Mouse (Mus musculus) lung, postnatal 0 days (tissue): Measurements from ENCODE around the gene Rtkn2. TPM values are rescaled to one million over a fixed set of nuclear protein-coding genes. Genes with fewer than 3 reads are reported as not detected.
"Not testable (repeated sequence)": the region's sequence is repeated elsewhere in the genome, so short reads cannot be mapped to it uniquely, and the experiment has no call there.

Experiments used
- ATAC-seq: fragments of 200-750 bp; cut with Nextera tagmentation; 2 replicates; pipeline ENCODE4 v1.8.0; 2017; ENCODE audit warnings: moderate library complexity
- DNase-seq: peaks from one replicate; pipeline ENCODE4 v3.0.0-alpha.2; 2016; ENCODE audit warnings: low spot score
- H3K27ac ChIP-seq: fragments of 300-500 bp; sonication (generic); 2 replicates; pipeline ENCODE4 v1.5.1; 2014; ENCODE audit warnings: antibody characterized with exemption, mild to moderate bottlenecking, low read length, mixed read lengths
- H3K27me3 ChIP-seq: fragments of 300-500 bp; sonication (generic); replicated peaks from 2 replicates; pipeline ENCODE4 v1.6.1; 2014; ENCODE audit warnings: low read length, mixed read lengths; ENCODE audit not compliant: insufficient read depth
- H3K36me3 ChIP-seq: fragments of 300-500 bp; sonication (generic); 2 replicates; pipeline ENCODE4 v1.6.1; 2014; ENCODE audit warnings: low read length, mixed read lengths; ENCODE audit not compliant: insufficient read depth
- H3K4me1 ChIP-seq: fragments of 300-500 bp; sonication (generic); 2 replicates; pipeline ENCODE4 v1.6.1; 2014; ENCODE audit warnings: antibody characterized with exemption, low read depth, low read length, mixed read lengths; ENCODE audit not compliant: insufficient read depth
- H3K4me2 ChIP-seq: fragments of 300-500 bp; sonication (generic); replicated peaks from 2 replicates; pipeline ENCODE4 v1.6.1; 2014; ENCODE audit warnings: low read depth, mild to moderate bottlenecking, low read length, moderate library complexity, mixed read lengths
- H3K4me3 ChIP-seq: fragments of 300-500 bp; sonication (generic); 2 replicates; pipeline ENCODE4 v1.5.1; 2014; ENCODE audit warnings: low read depth, low read length
- H3K9ac ChIP-seq: fragments of 300-500 bp; sonication (generic); replicated peaks from 2 replicates; pipeline ENCODE4 v1.6.1; 2014; ENCODE audit warnings: low read depth, mild to moderate bottlenecking
- H3K9me3 ChIP-seq: fragments of 300-500 bp; sonication (generic); 2 replicates; pipeline ENCODE4 v1.6.1; 2016; ENCODE audit warnings: low read length, mixed read lengths
- CTCF ChIP-seq: IDR thresholded peaks from 2 replicates; pipeline ENCODE4 v1.5.1; 2016; ENCODE audit warnings: antibody characterized with exemption, mild to moderate bottlenecking
- EP300 ChIP-seq: IDR thresholded peaks from 2 replicates; pipeline ENCODE4 v1.6.1; 2016; ENCODE audit warnings: antibody characterized with exemption, mild to moderate bottlenecking, control low read depth
- WGBS: fragments of 180-500 bp; shearing (Covaris S2); extraction: QIAGEN DNeasy Blood & Tissue Kit; methylation state at CpG from one replicate; pipeline ENCODE4 v1.1.7; 2014; 5-methylcytosine and 5-hydroxymethylcytosine counted together
- polyA plus RNA-seq: library from polyadenylated mRNA; unstranded; fragments of >200 nt; fragmentation: Nextera tagmentation; extraction: Ambion mirVana; gene quantifications from 2 replicates; pipeline ENCODE4 v1.2.1, GENCODE M21; 2015

The Rtkn2 gene
- polyA plus RNA-seq, 1 experiment from 2014 or later = 207 TPM

DNA sequence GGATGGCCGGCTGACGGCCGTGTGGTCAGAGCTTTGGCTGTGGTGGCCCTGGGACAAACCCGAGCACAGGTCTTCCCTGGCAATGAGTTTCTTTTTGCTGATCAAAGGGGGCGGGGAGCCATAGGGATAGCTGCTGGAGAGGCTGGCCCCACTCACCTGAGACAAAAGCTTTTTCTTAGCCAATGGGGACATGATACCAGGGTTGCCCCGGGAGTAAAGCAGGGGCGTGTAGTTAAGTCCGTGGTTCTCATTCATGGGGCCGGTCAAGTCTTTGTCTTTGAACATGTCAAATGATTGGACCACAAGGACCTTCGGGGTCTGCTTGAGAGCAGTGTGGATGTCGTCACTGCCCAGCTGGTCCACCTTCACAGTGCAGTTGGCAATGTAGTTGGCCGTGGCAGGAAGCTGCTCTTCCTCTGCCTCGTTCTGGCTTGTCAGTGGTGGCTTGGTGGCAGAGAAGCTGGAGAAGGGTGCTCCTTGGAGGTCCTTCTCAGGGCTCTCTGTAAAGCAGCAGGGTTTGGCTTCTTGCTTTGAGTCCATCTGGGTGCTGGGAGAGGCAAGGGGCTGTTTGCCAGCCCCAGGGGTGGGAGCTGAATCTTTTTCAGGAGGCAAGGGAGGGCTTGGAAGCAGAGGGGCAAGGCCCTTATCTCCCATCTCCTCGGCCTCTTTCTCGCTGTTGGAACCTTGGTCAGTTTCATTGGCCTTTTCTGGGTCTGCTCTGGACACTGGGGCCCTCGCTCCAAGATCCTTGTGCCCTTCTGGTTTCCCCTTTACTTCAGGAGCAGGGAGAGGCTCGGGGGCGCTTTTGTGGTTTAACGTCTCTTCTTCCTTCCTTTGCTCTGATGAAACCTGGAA lies 118.7 kb downstream of the Rtkn2 start:
- ATAC-seq (no peak), DNase-seq (no peak)
- no peak for TF ChIP-seq CTCF
- Histone ChIP-seq H3K4me1 (no peaks in the 10 kb centered on the region), H3K27ac (no peak overlapping the region), H3K4me3 (no peak overlapping the region), H3K9ac (no peak overlapping the region), H3K27me3 (no peaks in the 10 kb centered on the region), H3K36me3 (peaks cover 39% of the 10 kb centered on the region), H3K9me3 (no peaks in the 10 kb centered on the region), H3K4me2 (no peak overlapping the region)
- WGBS = 88% methylated on average over 19 of the region's 19 CpGs

DNA sequence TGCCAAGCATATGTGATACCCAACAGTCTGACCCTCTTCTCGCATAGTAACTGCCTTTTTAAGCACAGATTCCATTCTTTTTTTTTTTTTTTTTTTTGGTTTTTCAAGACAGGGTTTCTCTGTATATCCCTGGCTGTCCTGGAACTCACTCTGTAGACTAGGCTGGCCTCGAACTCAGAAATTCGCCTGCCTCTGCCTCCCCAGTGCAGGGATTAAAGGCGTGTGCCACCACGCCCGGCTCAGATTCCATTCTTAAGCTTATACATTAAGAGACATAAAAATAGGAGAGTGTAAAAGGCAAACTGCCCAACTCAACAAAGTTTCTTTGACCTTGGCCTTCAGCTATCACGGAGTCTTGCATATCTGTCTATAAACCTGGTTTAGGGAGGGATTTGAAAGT lies 120.4 kb downstream of the Rtkn2 start:
- not testable (repeated sequence) for H3K27me3 ChIP-seq, H3K4me2 ChIP-seq, H3K9me3 ChIP-seq, H3K4me3 ChIP-seq, H3K9ac ChIP-seq, ATAC-seq, H3K4me1 ChIP-seq, DNase-seq, H3K27ac ChIP-seq
- 95% methylated on average over 7 of the region's 7 CpGs for WGBS
- peaks cover 39% of the 10 kb centered on the region for H3K36me3 ChIP-seq

DNA sequence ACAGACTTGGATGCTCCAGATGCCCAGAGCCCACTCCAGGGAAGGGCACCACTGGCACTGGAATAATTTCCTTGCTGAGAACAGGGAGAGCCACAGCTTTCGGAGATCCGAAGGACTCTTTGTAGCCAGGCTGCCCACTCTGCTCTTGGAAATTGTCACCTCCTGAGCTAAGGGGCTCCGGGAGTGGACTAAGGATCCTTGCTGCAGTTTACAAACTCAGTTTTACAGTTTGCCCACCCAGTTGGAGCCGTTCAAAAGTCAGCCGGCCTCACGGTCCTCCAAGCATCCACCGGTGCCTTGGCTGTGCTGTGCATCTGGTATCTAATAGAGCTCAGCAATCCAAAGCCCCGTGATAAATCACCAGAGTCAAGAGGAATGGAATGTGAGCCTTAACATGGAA lies 121.1 kb downstream of the Rtkn2 start:
- H3K36me3 ChIP-seq = peaks cover 39% of the 10 kb centered on the region
- H3K27ac ChIP-seq = no peak overlapping the region
- 69% methylated on average over 8 of the region's 8 CpGs for WGBS

DNA sequence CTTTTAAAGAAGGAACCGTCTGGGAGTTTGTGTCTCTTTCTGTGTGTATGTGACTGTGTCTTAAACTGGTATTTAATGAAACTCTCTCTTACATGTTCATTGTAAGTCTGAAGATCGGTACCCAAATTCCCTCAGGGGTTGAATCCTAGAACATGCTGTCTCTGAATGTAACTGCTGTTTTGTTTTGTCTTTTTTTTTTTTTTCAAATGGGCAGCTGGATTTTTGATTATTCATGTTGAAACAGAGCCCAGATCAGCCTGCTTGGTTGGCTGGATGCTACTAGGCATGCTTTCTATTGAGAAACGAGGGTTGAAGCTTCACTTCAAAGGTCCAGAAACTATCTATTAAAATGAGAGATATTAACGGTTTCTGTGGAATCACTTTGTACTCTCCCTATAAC lies 121.9 kb downstream of the Rtkn2 start:
- no peak for TF ChIP-seq CTCF
- TF ChIP-seq EP300 = no peak
- ATAC-seq (no peak), DNase-seq (no peak)

More for the DNA sequence above, 121.1 kb downstream of the Rtkn2 start:
- Histone ChIP-seq H3K27me3 (no peaks in the 10 kb centered on the region), H3K4me2 (no peak overlapping the region), H3K4me1 (peaks cover 8% of the 10 kb centered on the region), H3K4me3 (no peak overlapping the region), H3K9ac (no peak overlapping the region), H3K9me3 (no peaks in the 10 kb centered on the region)
- ATAC-seq (no peak), DNase-seq (no peak)
- TF ChIP-seq EP300 (no peak), CTCF (no peak)

DNA sequence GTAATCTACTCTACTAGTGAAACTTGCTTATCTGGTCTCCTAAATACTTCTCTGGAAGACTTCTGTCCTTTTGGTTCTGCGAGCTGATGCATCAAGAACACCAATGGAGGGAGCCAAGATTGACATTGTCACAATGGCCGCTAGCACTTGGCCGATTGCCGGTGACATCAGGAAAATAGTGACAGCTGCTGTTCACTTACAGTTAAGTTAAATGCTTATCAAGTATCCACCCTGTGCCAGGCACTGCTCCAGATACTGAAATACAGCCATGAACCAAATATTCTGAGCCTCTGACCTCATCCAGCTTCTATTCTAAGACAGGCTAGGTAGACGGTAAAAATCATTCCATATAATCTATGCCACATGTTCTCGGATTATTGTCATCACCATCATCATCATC lies 123.2 kb downstream of the Rtkn2 start:
- H3K9me3 ChIP-seq = no peaks in the 10 kb centered on the region
- no peak for DNase-seq
- 85% methylated on average over 6 of the region's 6 CpGs for WGBS
- H3K27ac ChIP-seq = no peak overlapping the region
- no peaks in the 10 kb centered on the region for H3K27me3 ChIP-seq
- no peak for ATAC-seq
- no peak overlapping the region for H3K4me2 ChIP-seq
- TF ChIP-seq EP300 (no peak), CTCF (no peak)
- H3K4me3 ChIP-seq = no peak overlapping the region
- H3K36me3 ChIP-seq = peaks cover 27% of the 10 kb centered on the region
- H3K4me1 ChIP-seq = peaks cover 11% of the 10 kb centered on the region
- no peak overlapping the region for H3K9ac ChIP-seq

More for the DNA sequence above, 121.9 kb downstream of the Rtkn2 start:
- Histone ChIP-seq H3K9me3 (no peaks in the 10 kb centered on the region), H3K36me3 (peaks cover 38% of the 10 kb centered on the region), H3K9ac (no peak overlapping the region), H3K27me3 (no peaks in the 10 kb centered on the region), H3K27ac (no peak overlapping the region), H3K4me3 (no peak overlapping the region), H3K4me2 (no peak overlapping the region), H3K4me1 (peaks cover 11% of the 10 kb centered on the region)
- 70% methylated on average over 4 of the region's 4 CpGs for WGBS

DNA sequence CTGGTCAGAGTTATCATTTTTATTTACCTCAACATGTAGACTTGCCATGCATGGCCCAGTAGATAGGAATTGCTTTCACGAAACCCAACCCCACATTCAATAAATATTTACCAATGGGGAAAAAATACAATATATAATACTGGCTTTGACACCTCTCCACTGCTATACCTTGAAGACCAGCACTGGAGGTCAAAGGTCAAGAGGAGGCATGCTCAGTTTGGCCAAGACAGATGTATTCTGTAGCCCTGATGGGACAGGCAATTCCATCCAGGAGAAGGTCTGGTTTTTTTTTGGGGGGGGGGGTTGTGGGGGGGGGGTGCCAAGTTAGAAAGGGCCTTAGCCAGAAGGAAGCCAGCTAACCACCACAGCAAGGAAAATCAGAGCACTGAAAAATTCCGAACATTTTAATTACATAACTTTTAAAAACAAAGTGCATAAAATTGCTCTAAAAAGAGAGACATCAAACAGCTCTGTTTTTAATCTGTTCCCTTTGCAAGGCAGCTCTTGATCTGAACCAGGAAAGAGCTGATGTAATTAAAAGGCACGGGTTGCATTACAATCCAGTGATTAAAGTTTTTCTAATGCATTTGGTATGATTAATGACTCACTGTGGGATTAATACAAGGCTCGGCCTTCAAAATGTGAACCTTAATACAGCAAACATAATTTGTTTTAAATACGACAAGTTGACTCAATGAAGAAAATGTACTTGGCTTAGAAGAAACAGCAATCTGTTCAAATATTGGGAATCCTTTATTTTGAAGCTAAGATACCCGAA lies 123.9 kb downstream of the Rtkn2 start:
- DNase-seq (peak; percentile 27), ATAC-seq (no peak)
- H3K9me3 ChIP-seq = no peaks in the 10 kb centered on the region
- no peak overlapping the region for H3K27ac ChIP-seq
- H3K4me3 ChIP-seq = no peak overlapping the region
- peaks cover 11% of the 10 kb centered on the region for H3K4me1 ChIP-seq
- TF ChIP-seq EP300 = no peak
- TF ChIP-seq CTCF = no peak
- H3K9ac ChIP-seq = no peak overlapping the region
- peaks cover 27% of the 10 kb centered on the region for H3K36me3 ChIP-seq
- H3K4me2 ChIP-seq = no peak overlapping the region
- WGBS = 61% methylated on average over 6 of the region's 6 CpGs
- no peaks in the 10 kb centered on the region for H3K27me3 ChIP-seq
